22 mouse cellular contexts compared by ENCODE assay signal in genomic region chr7:80341793-80342192, GRCm38 (mm10). TPM values are rescaled to one million over a fixed set of nuclear protein-coding genes. Genes with fewer than 3 reads are reported as not detected.
DNase-seq lines count a peak whose midpoint lies in the region; ATAC-seq and TF ChIP-seq lines count a peak whose summit lies in the region.
"Had no signal": no experiment of that assay in that cellular context is flagged by ENCODE, and none has a peak within 500 bp of the region (broad histone marks: within the 10 kb centered on the region; RNA-seq: fewer than 3 reads in every experiment).

No protein-coding gene starts in this region.

- H3K27ac ChIP-seq in embryonic facial prominence, embryonic 14.5 days (replicated peaks; ENCODE audit: low read depth, low read length): no peak overlapping the region
- no peak overlapping the region for H3K27ac ChIP-seq in embryonic facial prominence, embryonic 10.5 days (replicated peaks)
- no peak overlapping the region for H3K27ac ChIP-seq in midbrain, embryonic 12.5 days (replicated peaks)
- no peak overlapping the region for H3K27ac ChIP-seq in midbrain, postnatal 0 days (ENCODE audit: low read depth, low read length)
- H3K27ac ChIP-seq in midbrain, embryonic 14.5 days (replicated peaks; ENCODE audit: low read depth, low read length): no peak overlapping the region
- no peak overlapping the region for H3K27ac ChIP-seq in forebrain, embryonic 16.5 days (ENCODE audit: low read length)
- H3K27ac ChIP-seq: intestine, embryonic 15.5 days; liver, embryonic 14.5 days had no signal

- H3K9me3 ChIP-seq in embryonic facial prominence, embryonic 14.5 days (ENCODE audit: control insufficient read depth, low read length): no peaks in the 10 kb centered on the region
- no peaks in the 10 kb centered on the region for H3K9me3 ChIP-seq in embryonic facial prominence, embryonic 10.5 days
- H3K9me3 ChIP-seq in midbrain, embryonic 12.5 days: no peaks in the 10 kb centered on the region
- H3K9me3 ChIP-seq in midbrain, postnatal 0 days (ENCODE audit: low read length): no peaks in the 10 kb centered on the region
- no peaks in the 10 kb centered on the region for H3K9me3 ChIP-seq in midbrain, embryonic 14.5 days (ENCODE audit: control insufficient read depth, low read length)
- H3K9me3 ChIP-seq in forebrain, embryonic 16.5 days (ENCODE audit: control insufficient read depth, low read length): no peaks in the 10 kb centered on the region
- H3K9me3 ChIP-seq: forebrain, embryonic 13.5 days; heart, embryonic 10.5 days; intestine, embryonic 15.5 days; limb, embryonic 13.5 days; megakaryocyte, embryonic 14.5 days had no signal

- WGBS in embryonic facial prominence, embryonic 14.5 days: 79% methylated on average over 7 of the region's 7 CpGs
- 79% methylated on average over 7 of the region's 7 CpGs for WGBS in embryonic facial prominence, embryonic 10.5 days
- 74% methylated on average over 7 of the region's 7 CpGs for WGBS in midbrain, embryonic 12.5 days
- WGBS in midbrain, postnatal 0 days: 56% methylated on average over 7 of the region's 7 CpGs
- WGBS in midbrain, embryonic 14.5 days: 63% methylated on average over 7 of the region's 7 CpGs
- 75% methylated on average over 7 of the region's 7 CpGs for WGBS in forebrain, embryonic 16.5 days

- no peak overlapping the region for H3K4me2 ChIP-seq in embryonic facial prominence, embryonic 14.5 days (ENCODE audit: low read depth, low read length)
- 0 out of 2 replicates have a peak overlapping the region, but pooled peaks have one; percentile 86 for H3K4me2 ChIP-seq in midbrain, embryonic 12.5 days (replicated peaks)
- no peak overlapping the region; the same call in 1 of the 2 replicates for H3K4me2 ChIP-seq in midbrain, postnatal 0 days (ENCODE audit: low read depth, low read length, poor library complexity, severe bottlenecking)
- no peak overlapping the region for H3K4me2 ChIP-seq in midbrain, embryonic 14.5 days (ENCODE audit: low read length)
- H3K4me2 ChIP-seq in forebrain, embryonic 16.5 days (ENCODE audit: low read length): no peak overlapping the region
- H3K4me2 ChIP-seq: intestine, embryonic 15.5 days had no signal

- H3K27me3 ChIP-seq in embryonic facial prominence, embryonic 14.5 days (replicated peaks; ENCODE audit: control insufficient read depth, insufficient read depth, low read length): no peaks in the 10 kb centered on the region
- H3K27me3 ChIP-seq in embryonic facial prominence, embryonic 10.5 days (replicated peaks; ENCODE audit: low read depth, poor library complexity, severe bottlenecking): peaks cover 12% of the 10 kb centered on the region
- no peaks in the 10 kb centered on the region for H3K27me3 ChIP-seq in midbrain, embryonic 12.5 days
- H3K27me3 ChIP-seq in midbrain, postnatal 0 days (ENCODE audit: insufficient read depth, low read length): no peaks in the 10 kb centered on the region
- no peaks in the 10 kb centered on the region for H3K27me3 ChIP-seq in midbrain, embryonic 14.5 days (ENCODE audit: control insufficient read depth, insufficient read depth, low read length)
- H3K27me3 ChIP-seq in forebrain, embryonic 16.5 days (replicated peaks; ENCODE audit: control insufficient read depth, insufficient read depth, low read length): no peaks in the 10 kb centered on the region
- H3K27me3 ChIP-seq: embryonic facial prominence, embryonic 13.5 days; forebrain, embryonic 13.5 days; intestine, embryonic 15.5 days; limb, embryonic 13.5 days; megakaryocyte, embryonic 14.5 days had no signal

- no peak overlapping the region for H3K4me3 ChIP-seq in embryonic facial prominence, embryonic 14.5 days (ENCODE audit: low read depth, low read length)
- H3K4me3 ChIP-seq in embryonic facial prominence, embryonic 10.5 days: no peak overlapping the region
- H3K4me3 ChIP-seq in midbrain, embryonic 12.5 days: no peak overlapping the region
- no peak overlapping the region for H3K4me3 ChIP-seq in midbrain, postnatal 0 days (ENCODE audit: low read depth, low read length)
- H3K4me3 ChIP-seq in midbrain, embryonic 14.5 days (replicated peaks; ENCODE audit: low read depth, low read length): no peak overlapping the region
- H3K4me3 ChIP-seq in forebrain, embryonic 16.5 days (replicated peaks; ENCODE audit: low read length): no peak overlapping the region
- H3K4me3 ChIP-seq: forebrain, embryonic 13.5 days; gastrocnemius, adult 2 months; intestine, embryonic 15.5 days had no signal

- peaks cover 9% of the 10 kb centered on the region for H3K36me3 ChIP-seq in embryonic facial prominence, embryonic 14.5 days (ENCODE audit: control insufficient read depth, insufficient read depth, low read length)
- peaks cover 21% of the 10 kb centered on the region for H3K36me3 ChIP-seq in embryonic facial prominence, embryonic 10.5 days (replicated peaks)
- peaks cover 15% of the 10 kb centered on the region for H3K36me3 ChIP-seq in midbrain, embryonic 12.5 days
- H3K36me3 ChIP-seq in midbrain, postnatal 0 days (ENCODE audit: insufficient read depth, low read length): 0 out of 2 replicates have a peak, but pooled peaks cover 3% of the 10 kb centered on the region
- peaks cover 5% of the 10 kb centered on the region for H3K36me3 ChIP-seq in midbrain, embryonic 14.5 days (ENCODE audit: control insufficient read depth, insufficient read depth, low read length)
- H3K36me3 ChIP-seq in forebrain, embryonic 16.5 days (ENCODE audit: control insufficient read depth, insufficient read depth): peaks cover 4% of the 10 kb centered on the region; the same call in 1 of the 2 replicates

- H3K4me1 ChIP-seq in embryonic facial prominence, embryonic 14.5 days (ENCODE audit: control insufficient read depth, insufficient read depth, low read length): peaks cover 21% of the 10 kb centered on the region
- peaks cover 41% of the 10 kb centered on the region for H3K4me1 ChIP-seq in embryonic facial prominence, embryonic 10.5 days
- peaks cover 52% of the 10 kb centered on the region for H3K4me1 ChIP-seq in midbrain, embryonic 12.5 days
- peaks cover 28% of the 10 kb centered on the region; the same call in 1 of the 2 replicates for H3K4me1 ChIP-seq in midbrain, postnatal 0 days (ENCODE audit: insufficient read depth, low read length)
- H3K4me1 ChIP-seq in midbrain, embryonic 14.5 days (ENCODE audit: control insufficient read depth, insufficient read depth, low read length): peaks cover 35% of the 10 kb centered on the region
- peaks cover 44% of the 10 kb centered on the region for H3K4me1 ChIP-seq in forebrain, embryonic 16.5 days (replicated peaks; ENCODE audit: control insufficient read depth, insufficient read depth, low read length)

- no peak overlapping the region for H3K9ac ChIP-seq in embryonic facial prominence, embryonic 14.5 days (ENCODE audit: low read depth, low read length)
- no peak overlapping the region for H3K9ac ChIP-seq in midbrain, embryonic 12.5 days (replicated peaks)
- no peak overlapping the region for H3K9ac ChIP-seq in midbrain, postnatal 0 days (replicated peaks; ENCODE audit: low read length, poor library complexity, severe bottlenecking)
- no peak overlapping the region for H3K9ac ChIP-seq in midbrain, embryonic 14.5 days (replicated peaks; ENCODE audit: low read length)
- no peak overlapping the region for H3K9ac ChIP-seq in forebrain, embryonic 16.5 days (replicated peaks; ENCODE audit: low read depth, low read length)
- H3K9ac ChIP-seq: forebrain, embryonic 13.5 days; intestine, embryonic 15.5 days; liver, embryonic 14.5 days; lung, embryonic 14.5 days had no signal

- no peak for TF ChIP-seq CTCF in midbrain, postnatal 0 days (IDR thresholded peaks at IDR 0.05)

- DNase-seq in embryonic facial prominence, embryonic 14.5 days (ENCODE audit: low spot score): peak; percentile 53
- no peak for DNase-seq in embryonic facial prominence, embryonic 10.5 days (ENCODE audit: low spot score)
- no peak for DNase-seq in midbrain, postnatal 0 days (ENCODE audit: low spot score)
- peak; percentile 66 for DNase-seq in MN1 (ENCODE audit: low spot score)
- DNase-seq in midbrain, embryonic 14.5 days: peak; percentile 26
- no peak for DNase-seq in lung, postnatal 4 days
- DNase-seq: adrenal gland, postnatal 10 days; cerebellum, postnatal 25 days; gastrocnemius, adult 2 months; kidney, postnatal 4 days; lung, embryonic 14.5 days; right cerebral cortex, postnatal 25 days had no signal

- ATAC-seq in embryonic facial prominence, embryonic 14.5 days (ENCODE audit: low read depth): no peak
- ATAC-seq in midbrain, embryonic 12.5 days (ENCODE audit: low FRiP score, low read depth): no peak
- no peak for ATAC-seq in midbrain, postnatal 0 days (ENCODE audit: low FRiP score)
- no peak for ATAC-seq in midbrain, embryonic 14.5 days (ENCODE audit: low FRiP score, low TSS enrichment)
- ATAC-seq in forebrain, embryonic 16.5 days: no peak
- ATAC-seq: activated CD4-positive, CD25-positive, alpha-beta regulatory T cell, adult 4 months; forebrain, embryonic 13.5 days; intestine, embryonic 15.5 days had no signal

RNA-seq across cellular contexts. Expression of gene Unc45a, which starts 1.0 kb away (rescaled TPM):
- 34.1 and 39.7 TPM in 2 replicates for polyA plus RNA-seq in embryonic facial prominence, embryonic 14.5 days (2014; fragmentation: Nextera tagmentation; extraction: Ambion mirVana)
- polyA plus RNA-seq in embryonic facial prominence, embryonic 10.5 days (2016; fragmentation: Nextera tagmentation; extraction: Ambion mirVana): 51.3 and 53.3 TPM in 2 replicates
- polyA plus RNA-seq in midbrain, embryonic 12.5 days (2016; fragmentation: Nextera tagmentation; extraction: Ambion mirVana): 51.4 and 54.9 TPM in 2 replicates
- 51.0 and 63.3 TPM in 2 replicates for total RNA-seq in midbrain, postnatal 0 days (2014; rRNA removed)
- 54.6 and 55.9 TPM in 2 replicates for polyA plus RNA-seq in midbrain, postnatal 0 days (2015; fragmentation: Nextera tagmentation; extraction: Ambion mirVana)
- polyA plus RNA-seq in midbrain, embryonic 14.5 days (2014; fragmentation: Nextera tagmentation; extraction: Ambion mirVana): 42.7 and 43.7 TPM in 2 replicates
- polyA plus RNA-seq in forebrain, embryonic 16.5 days (2015; fragmentation: Nextera tagmentation; extraction: Ambion mirVana): 47.7 and 56.3 TPM in 2 replicates

RNA-seq across cellular contexts. Expression of gene Hddc3, which starts 1.1 kb away (rescaled TPM):
- polyA plus RNA-seq in embryonic facial prominence, embryonic 14.5 days (2014; fragmentation: Nextera tagmentation; extraction: Ambion mirVana): 19.6 and 22.8 TPM in 2 replicates
- polyA plus RNA-seq in embryonic facial prominence, embryonic 10.5 days (2016; fragmentation: Nextera tagmentation; extraction: Ambion mirVana): 23.3 and 30.3 TPM in 2 replicates
- polyA plus RNA-seq in midbrain, embryonic 12.5 days (2016; fragmentation: Nextera tagmentation; extraction: Ambion mirVana): 24.3 and 24.8 TPM in 2 replicates
- 35.9 and 36.7 TPM in 2 replicates for total RNA-seq in midbrain, postnatal 0 days (2014; rRNA removed)
- 15.1 and 16.8 TPM in 2 replicates for polyA plus RNA-seq in midbrain, postnatal 0 days (2015; fragmentation: Nextera tagmentation; extraction: Ambion mirVana)
- polyA plus RNA-seq in midbrain, embryonic 14.5 days (2014; fragmentation: Nextera tagmentation; extraction: Ambion mirVana): 28.7 and 34.8 TPM in 2 replicates
- 22.5 and 23.8 TPM in 2 replicates for polyA plus RNA-seq in forebrain, embryonic 16.5 days (2015; fragmentation: Nextera tagmentation; extraction: Ambion mirVana)

RNA-seq across cellular contexts. Expression of gene Rccd1, which starts 17.5 kb away (rescaled TPM):
- polyA plus RNA-seq in embryonic facial prominence, embryonic 14.5 days (2014; fragmentation: Nextera tagmentation; extraction: Ambion mirVana): 6.8 and 8.4 TPM in 2 replicates
- 12.0 and 13.2 TPM in 2 replicates for polyA plus RNA-seq in embryonic facial prominence, embryonic 10.5 days (2016; fragmentation: Nextera tagmentation; extraction: Ambion mirVana)
- polyA plus RNA-seq in midbrain, embryonic 12.5 days (2016; fragmentation: Nextera tagmentation; extraction: Ambion mirVana): 14.2 and 16.2 TPM in 2 replicates
- 22.7 and 30.6 TPM in 2 replicates for total RNA-seq in midbrain, postnatal 0 days (2014; rRNA removed)
- polyA plus RNA-seq in midbrain, postnatal 0 days (2015; fragmentation: Nextera tagmentation; extraction: Ambion mirVana): 7.4 and 7.9 TPM in 2 replicates
- 14.6 and 16.5 TPM in 2 replicates for polyA plus RNA-seq in midbrain, embryonic 14.5 days (2014; fragmentation: Nextera tagmentation; extraction: Ambion mirVana)
- 8.7 and 17.2 TPM in 2 replicates for polyA plus RNA-seq in forebrain, embryonic 16.5 days (2015; fragmentation: Nextera tagmentation; extraction: Ambion mirVana)

RNA-seq across cellular contexts. Expression of gene Man2a2, which starts 29.4 kb away (rescaled TPM):
- 15.7 and 19.3 TPM in 2 replicates for polyA plus RNA-seq in embryonic facial prominence, embryonic 14.5 days (2014; fragmentation: Nextera tagmentation; extraction: Ambion mirVana)
- polyA plus RNA-seq in embryonic facial prominence, embryonic 10.5 days (2016; fragmentation: Nextera tagmentation; extraction: Ambion mirVana): 20.2 and 21.0 TPM in 2 replicates
- polyA plus RNA-seq in midbrain, embryonic 12.5 days (2016; fragmentation: Nextera tagmentation; extraction: Ambion mirVana): 23.1 and 26.0 TPM in 2 replicates
- 59.1 and 70.2 TPM in 2 replicates for total RNA-seq in midbrain, postnatal 0 days (2014; rRNA removed)
- 13.7 and 16.6 TPM in 2 replicates for polyA plus RNA-seq in midbrain, postnatal 0 days (2015; fragmentation: Nextera tagmentation; extraction: Ambion mirVana)
- polyA plus RNA-seq in midbrain, embryonic 14.5 days (2014; fragmentation: Nextera tagmentation; extraction: Ambion mirVana): 18.1 and 19.5 TPM in 2 replicates
- polyA plus RNA-seq in forebrain, embryonic 16.5 days (2015; fragmentation: Nextera tagmentation; extraction: Ambion mirVana): 19.9 and 24.0 TPM in 2 replicates

RNA-seq across cellular contexts. Expression of gene Fes, which starts 46.0 kb away (rescaled TPM):
- polyA plus RNA-seq in embryonic facial prominence, embryonic 14.5 days (2014; fragmentation: Nextera tagmentation; extraction: Ambion mirVana): 14.6 and 15.7 TPM in 2 replicates
- polyA plus RNA-seq in embryonic facial prominence, embryonic 10.5 days (2016; fragmentation: Nextera tagmentation; extraction: Ambion mirVana): 8.2 and 8.4 TPM in 2 replicates
- 7.1 and 11.3 TPM in 2 replicates for polyA plus RNA-seq in midbrain, embryonic 12.5 days (2016; fragmentation: Nextera tagmentation; extraction: Ambion mirVana)
- 4.3 and 7.9 TPM in 2 replicates for total RNA-seq in midbrain, postnatal 0 days (2014; rRNA removed)
- 3.1 and 3.7 TPM in 2 replicates for polyA plus RNA-seq in midbrain, postnatal 0 days (2015; fragmentation: Nextera tagmentation; extraction: Ambion mirVana)
- polyA plus RNA-seq in midbrain, embryonic 14.5 days (2014; fragmentation: Nextera tagmentation; extraction: Ambion mirVana): 1.6 and 3.2 TPM in 2 replicates
- polyA plus RNA-seq in forebrain, embryonic 16.5 days (2015; fragmentation: Nextera tagmentation; extraction: Ambion mirVana): 2.8 and 4.7 TPM in 2 replicates

Comparison
In these comparisons a context has a peak if more than half of its experiments do, and no peak if none do; other contexts are left out.
1. DNase-seq: peak in embryonic facial prominence, embryonic 14.5 days (single experiment), MN1 (single experiment) and midbrain, embryonic 14.5 days (single experiment); none in embryonic facial prominence, embryonic 10.5 days (single experiment), midbrain, postnatal 0 days (single experiment) and lung, postnatal 4 days (0 of 2).